10 mouse cellular contexts compared by ENCODE assay signal in the genomic region with DNA sequence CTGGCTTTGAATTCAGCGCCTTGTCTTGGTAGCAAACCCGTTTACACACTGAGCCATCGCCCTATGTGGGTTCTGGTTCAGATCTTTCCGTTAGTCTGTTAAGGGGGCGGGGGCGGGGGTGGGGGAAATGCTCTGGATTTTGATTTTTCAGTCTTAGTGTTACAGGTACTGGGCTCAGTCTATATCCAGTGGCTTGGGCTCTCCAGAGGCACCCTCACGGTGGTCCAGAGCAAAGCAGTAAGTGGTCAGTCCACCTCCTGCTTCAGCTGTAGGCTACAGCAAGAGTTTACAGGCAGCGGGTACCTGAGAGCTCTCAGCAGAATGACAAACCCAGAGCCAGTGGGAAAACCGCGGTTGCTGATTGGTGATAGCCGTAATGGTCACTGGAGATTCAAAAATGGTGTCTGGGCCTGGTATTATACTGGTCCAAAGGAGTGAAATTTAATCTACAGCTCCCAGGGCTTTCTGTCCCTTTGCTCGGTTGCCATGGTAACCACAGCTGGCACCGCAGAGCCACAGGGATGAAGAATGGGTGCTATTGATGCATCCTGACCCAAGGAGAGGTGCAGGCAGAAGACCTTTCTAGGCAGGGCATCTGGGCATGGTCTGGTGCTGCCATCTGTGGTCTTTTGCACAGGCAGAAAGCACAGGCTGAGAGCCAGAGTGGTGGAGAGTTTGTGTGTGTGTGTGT. TPM values are rescaled to one million over a fixed set of nuclear protein-coding genes. Genes with fewer than 3 reads are reported as not detected.
DNase-seq lines count a peak whose midpoint lies in the region; ATAC-seq and TF ChIP-seq lines count a peak whose summit lies in the region.
"Had no signal": no experiment of that assay in that cellular context is flagged by ENCODE, and none has a peak within 500 bp of the region (broad histone marks: within the 10 kb centered on the region; RNA-seq: fewer than 3 reads in every experiment).

No protein-coding gene starts in this region.

- DNase-seq in kidney, postnatal 0 days (ENCODE audit: low spot score) = no peak
- DNase-seq in kidney, postnatal 4 days = no peak
- DNase-seq in hindbrain, embryonic 11.5 days (ENCODE audit: low spot score) = peak; percentile 61
- DNase-seq in midbrain, embryonic 11.5 days (ENCODE audit: low spot score, missing footprints) = no peak
- no peak for DNase-seq in gastrocnemius, postnatal 14 days
- no peak for DNase-seq in left cerebral cortex, adult 11 months (ENCODE audit: low spot score)
- no peak for DNase-seq in urinary bladder, postnatal 25 days (ENCODE audit: low spot score)
- DNase-seq: cerebellum, adult 9-10 months had no signal

- intact Hi-C loops in gastrocnemius, postnatal 14 days (cut with DNase I; ENCODE audit: low total_unique reads) = no loop called here

- 71% methylated on average over 13 of the region's 13 CpGs for WGBS in kidney, postnatal 0 days
- 62% methylated on average over 13 of the region's 13 CpGs for WGBS in hindbrain, embryonic 11.5 days
- 59% methylated on average over 13 of the region's 13 CpGs for WGBS in midbrain, embryonic 11.5 days

- H3K27ac ChIP-seq in kidney, postnatal 0 days = no peak overlapping the region
- H3K27ac ChIP-seq in cortical plate, adult 2 months (ENCODE audit: insufficient read depth, low read length) = no peak overlapping the region
- peak overlapping the region; percentile 60 for H3K27ac ChIP-seq in hindbrain, embryonic 11.5 days (ENCODE audit: low read depth, low read length)
- H3K27ac ChIP-seq in midbrain, embryonic 11.5 days (ENCODE audit: low read depth, low read length) = peak overlapping the region; percentile 11; the same call in 1 of the 2 replicates

- no peak for TF ChIP-seq POLR2A in cortical plate, adult 2 months (IDR thresholded peaks at IDR 0.05; ENCODE audit: extremely low read depth, insufficient read depth, low read length)

- H3K9me3 ChIP-seq in kidney, postnatal 0 days (replicated peaks; ENCODE audit: low read length) = no peaks in the 10 kb centered on the region
- no peaks in the 10 kb centered on the region for H3K9me3 ChIP-seq in hindbrain, embryonic 11.5 days (ENCODE audit: control insufficient read depth, low read length)
- H3K9me3 ChIP-seq in midbrain, embryonic 11.5 days (ENCODE audit: control insufficient read depth, low read length) = no peaks in the 10 kb centered on the region

- no peak for ATAC-seq in kidney, postnatal 0 days (replicated peaks; ENCODE audit: low FRiP score, low read depth)
- ATAC-seq in hindbrain, embryonic 11.5 days (ENCODE audit: low FRiP score) = peak; percentile 53; the same call in 1 of the 2 replicates
- ATAC-seq in midbrain, embryonic 11.5 days (ENCODE audit: low FRiP score) = peak; percentile 64

- no peak overlapping the region for H3K4me2 ChIP-seq in kidney, postnatal 0 days (ENCODE audit: low read length)
- H3K4me2 ChIP-seq in hindbrain, embryonic 11.5 days (replicated peaks; ENCODE audit: low read depth, low read length) = no peak overlapping the region
- H3K4me2 ChIP-seq in midbrain, embryonic 11.5 days = 0 out of 2 replicates have a peak overlapping the region, but pooled peaks have one; percentile 6
- H3K4me2 ChIP-seq: liver, embryonic 11.5 days had no signal

- H3K36me3 ChIP-seq in kidney, postnatal 0 days (ENCODE audit: insufficient read depth, low read length) = no peaks in the 10 kb centered on the region
- H3K36me3 ChIP-seq in hindbrain, embryonic 11.5 days (ENCODE audit: control insufficient read depth, insufficient read depth, low read length) = no peaks in the 10 kb centered on the region
- H3K36me3 ChIP-seq in midbrain, embryonic 11.5 days (ENCODE audit: control insufficient read depth, insufficient read depth, low read length) = no peaks in the 10 kb centered on the region

- no peaks in the 10 kb centered on the region for H3K27me3 ChIP-seq in kidney, postnatal 0 days (ENCODE audit: insufficient read depth, low read length)
- H3K27me3 ChIP-seq in hindbrain, embryonic 11.5 days (ENCODE audit: control insufficient read depth, insufficient read depth, low read length) = peaks cover 14% of the 10 kb centered on the region; the same call in 1 of the 2 replicates
- H3K27me3 ChIP-seq in midbrain, embryonic 11.5 days (ENCODE audit: control insufficient read depth, insufficient read depth, low read length) = no peaks in the 10 kb centered on the region; the same call in 1 of the 2 replicates

- no peak overlapping the region for H3K4me3 ChIP-seq in kidney, postnatal 0 days (replicated peaks; ENCODE audit: low read depth, low read length)
- H3K4me3 ChIP-seq in cortical plate, adult 2 months (ENCODE audit: insufficient read depth, low read length) = no peak overlapping the region
- no peak overlapping the region for H3K4me3 ChIP-seq in hindbrain, embryonic 11.5 days (ENCODE audit: low read depth, low read length)
- H3K4me3 ChIP-seq in midbrain, embryonic 11.5 days (ENCODE audit: low read depth, low read length) = no peak overlapping the region

- peak; percentile 9; the same call in 1 of the 2 replicates for TF ChIP-seq CTCF in kidney, postnatal 0 days (IDR thresholded peaks at IDR 0.05; ENCODE audit: low read depth)
- TF ChIP-seq CTCF in cortical plate, adult 2 months (IDR thresholded peaks at IDR 0.05; ENCODE audit: extremely low read depth, insufficient read depth, low read length) = 0 out of 2 replicates have a peak, but pooled peaks have one; percentile 20

- H3K4me1 ChIP-seq in kidney, postnatal 0 days (replicated peaks; ENCODE audit: insufficient read depth, low read length) = 0 out of 2 replicates have a peak, but pooled peaks cover 14% of the 10 kb centered on the region
- H3K4me1 ChIP-seq in cortical plate, adult 2 months (ENCODE audit: control insufficient read depth, insufficient read depth, low read length) = peaks cover 4% of the 10 kb centered on the region
- peaks cover 12% of the 10 kb centered on the region; the same call in 1 of the 2 replicates for H3K4me1 ChIP-seq in hindbrain, embryonic 11.5 days (replicated peaks; ENCODE audit: control insufficient read depth, insufficient read depth, low read length)
- peaks cover 25% of the 10 kb centered on the region for H3K4me1 ChIP-seq in midbrain, embryonic 11.5 days (ENCODE audit: control insufficient read depth, insufficient read depth, low read length)

- no peak overlapping the region for H3K9ac ChIP-seq in kidney, postnatal 0 days (ENCODE audit: low read depth, low read length)
- no peak overlapping the region for H3K9ac ChIP-seq in hindbrain, embryonic 11.5 days (ENCODE audit: low read depth, low read length)
- H3K9ac ChIP-seq in midbrain, embryonic 11.5 days (ENCODE audit: low read length) = no peak overlapping the region

RNA-seq across cellular contexts. Expression of gene Asap3, which starts 17.5 kb away (rescaled TPM):
- polyA plus RNA-seq in kidney, postnatal 0 days (2015; fragmentation: Nextera tagmentation; extraction: Ambion mirVana) = 2.7 and 3.0 TPM in 2 replicates
- polyA plus RNA-seq in cortical plate, adult 2 months (2012; rRNA removed) = 2.9 and 3.2 TPM in 2 replicates
- 2.5 and 3.3 TPM in 2 replicates for polyA plus RNA-seq in hindbrain, embryonic 11.5 days (2014; fragmentation: Nextera tagmentation; extraction: Ambion mirVana)
- 2.8 and 3.2 TPM in 2 replicates for polyA plus RNA-seq in midbrain, embryonic 11.5 days (2014; fragmentation: Nextera tagmentation; extraction: Ambion mirVana)
- total RNA-seq in gastrocnemius, postnatal 14 days (2021) = 1 to 10 TPM; 4.0 to 5.9 TPM

RNA-seq across cellular contexts. Expression of gene Tcea3, which starts 23.8 kb away (rescaled TPM):
- 11.2 and 12.3 TPM in 2 replicates for polyA plus RNA-seq in kidney, postnatal 0 days (2015; fragmentation: Nextera tagmentation; extraction: Ambion mirVana)
- polyA plus RNA-seq in cortical plate, adult 2 months (2012; rRNA removed) = 0.53 and 0.92 TPM in 2 replicates
- 3.1 and 5.2 TPM in 2 replicates for polyA plus RNA-seq in hindbrain, embryonic 11.5 days (2014; fragmentation: Nextera tagmentation; extraction: Ambion mirVana)
- 1.5 and 1.7 TPM in 2 replicates for polyA plus RNA-seq in midbrain, embryonic 11.5 days (2014; fragmentation: Nextera tagmentation; extraction: Ambion mirVana)
- total RNA-seq in gastrocnemius, postnatal 14 days (2021) = 100 to 1,000 TPM; 212 to 226 TPM

RNA-seq across cellular contexts. Expression of gene E2f2, which starts 51.5 kb away (rescaled TPM):
- polyA plus RNA-seq in kidney, postnatal 0 days (2015; fragmentation: Nextera tagmentation; extraction: Ambion mirVana) = 3.2 and 3.8 TPM in 2 replicates
- 0.67 and 0.78 TPM in 2 replicates for polyA plus RNA-seq in cortical plate, adult 2 months (2012; rRNA removed)
- 5.5 and 6.2 TPM in 2 replicates for polyA plus RNA-seq in hindbrain, embryonic 11.5 days (2014; fragmentation: Nextera tagmentation; extraction: Ambion mirVana)
- polyA plus RNA-seq in midbrain, embryonic 11.5 days (2014; fragmentation: Nextera tagmentation; extraction: Ambion mirVana) = 6.8 and 8.0 TPM in 2 replicates
- total RNA-seq in gastrocnemius, postnatal 14 days (2021) = 1 to 10 TPM; 4.0 to 6.5 TPM

Comparison
In these comparisons a context has a peak if more than half of its experiments do, and no peak if none do; other contexts are left out.
1. H3K27ac ChIP-seq: peak in hindbrain, embryonic 11.5 days (single experiment) and midbrain, embryonic 11.5 days (single experiment); none in kidney, postnatal 0 days (single experiment) and cortical plate, adult 2 months (single experiment).